Mouse (Mus musculus): ENCODE measurements around the gene A630023A22Rik. TPM values are rescaled to one million over a fixed set of nuclear protein-coding genes. Genes with fewer than 3 reads are reported as not detected.

The A630023A22Rik gene
- polyA plus RNA-seq, 1 experiment from 2014 or later: not detected

- Histone ChIP-seq H3K4me3 (ENCODE audit: low read depth, low read length) (no peak overlapping the region), H3K27me3 (ENCODE audit: control insufficient read depth, insufficient read depth, low read length) (no peaks in the 10 kb centered on the region), H3K4me2 (no peak overlapping the region), H3K4me1 (ENCODE audit: control insufficient read depth, insufficient read depth, low read length) (no peaks in the 10 kb centered on the region), H3K9me3 (replicated peaks; ENCODE audit: control insufficient read depth, low read length) (no peaks in the 10 kb centered on the region), H3K27ac (ENCODE audit: low read depth, low read length) (no peak overlapping the region), H3K36me3 (ENCODE audit: control insufficient read depth, insufficient read depth, low read length) (no peaks in the 10 kb centered on the region), H3K9ac (ENCODE audit: low read depth, low read length) (no peak overlapping the region)
- ATAC-seq (replicated peaks; ENCODE audit: insufficient number of reproducible peaks, low FRiP score, low TSS enrichment): no peak
- WGBS (ENCODE audit: insufficient replicate concordance): 77% methylated on average over 3 of the region's 3 CpGs
Observed at GRCm38 (mm10) chr14:34120923-34121351, 18.4 kb upstream of the A630023A22Rik start.

- Histone ChIP-seq H3K27ac (ENCODE audit: low read depth, low read length) (no peak overlapping the region), H3K4me2 (no peak overlapping the region), H3K27me3 (ENCODE audit: control insufficient read depth, insufficient read depth, low read length) (no peaks in the 10 kb centered on the region), H3K9me3 (replicated peaks; ENCODE audit: control insufficient read depth, low read length) (no peaks in the 10 kb centered on the region), H3K36me3 (ENCODE audit: control insufficient read depth, insufficient read depth, low read length) (no peaks in the 10 kb centered on the region), H3K4me1 (ENCODE audit: control insufficient read depth, insufficient read depth, low read length) (no peaks in the 10 kb centered on the region), H3K4me3 (ENCODE audit: low read depth, low read length) (no peak overlapping the region), H3K9ac (ENCODE audit: low read depth, low read length) (no peak overlapping the region)
- WGBS (ENCODE audit: insufficient replicate concordance): 65% methylated on average over 12 of the region's 12 CpGs
- no peak for ATAC-seq (replicated peaks; ENCODE audit: insufficient number of reproducible peaks, low FRiP score, low TSS enrichment)
Observed at GRCm38 (mm10) chr14:34120016-34120910, 17.7 kb upstream of the A630023A22Rik start.

- Histone ChIP-seq H3K9ac (ENCODE audit: low read depth, low read length) (no peak overlapping the region), H3K4me2 (no peak overlapping the region), H3K4me3 (ENCODE audit: low read depth, low read length) (no peak overlapping the region), H3K27ac (ENCODE audit: low read depth, low read length) (no peak overlapping the region), H3K36me3 (ENCODE audit: control insufficient read depth, insufficient read depth, low read length) (no peaks in the 10 kb centered on the region), H3K27me3 (ENCODE audit: control insufficient read depth, insufficient read depth, low read length) (no peaks in the 10 kb centered on the region), H3K4me1 (ENCODE audit: control insufficient read depth, insufficient read depth, low read length) (no peaks in the 10 kb centered on the region), H3K9me3 (replicated peaks; ENCODE audit: control insufficient read depth, low read length) (no peaks in the 10 kb centered on the region)
- WGBS (ENCODE audit: insufficient replicate concordance): 77% methylated on average over 7 of the region's 7 CpGs
- ATAC-seq (replicated peaks; ENCODE audit: insufficient number of reproducible peaks, low FRiP score, low TSS enrichment): no peak
Observed at GRCm38 (mm10) chr14:34119046-34119723, 16.6 kb upstream of the A630023A22Rik start.

- Histone ChIP-seq H3K9ac (ENCODE audit: low read depth, low read length) (no peak overlapping the region), H3K9me3 (replicated peaks; ENCODE audit: control insufficient read depth, low read length) (no peaks in the 10 kb centered on the region), H3K36me3 (ENCODE audit: control insufficient read depth, insufficient read depth, low read length) (no peaks in the 10 kb centered on the region), H3K27ac (ENCODE audit: low read depth, low read length) (no peak overlapping the region), H3K4me1 (ENCODE audit: control insufficient read depth, insufficient read depth, low read length) (no peaks in the 10 kb centered on the region), H3K27me3 (ENCODE audit: control insufficient read depth, insufficient read depth, low read length) (no peaks in the 10 kb centered on the region), H3K4me3 (ENCODE audit: low read depth, low read length) (no peak overlapping the region), H3K4me2 (no peak overlapping the region)
- WGBS (ENCODE audit: insufficient replicate concordance): 76% methylated on average over 4 of the region's 4 CpGs
- ATAC-seq (replicated peaks; ENCODE audit: insufficient number of reproducible peaks, low FRiP score, low TSS enrichment): no peak
Observed at GRCm38 (mm10) chr14:34114311-34114710, 11.8 kb upstream of the A630023A22Rik start.

GRCm38 (mm10) chr14:34107594-34107993, 5.0 kb upstream of the A630023A22Rik start:
- no peak overlapping the region for H3K27ac ChIP-seq (ENCODE audit: low read depth, low read length)
- H3K27me3 ChIP-seq (ENCODE audit: control insufficient read depth, insufficient read depth, low read length): no peaks in the 10 kb centered on the region
- peaks cover 3% of the 10 kb centered on the region; the same call in 1 of the 2 replicates for H3K4me1 ChIP-seq (ENCODE audit: control insufficient read depth, insufficient read depth, low read length)
- WGBS (ENCODE audit: insufficient replicate concordance): 76% methylated on average over 4 of the region's 4 CpGs
- no peak overlapping the region for H3K4me2 ChIP-seq
- H3K4me3 ChIP-seq (ENCODE audit: low read depth, low read length): no peak overlapping the region
- no peak for ATAC-seq (replicated peaks; ENCODE audit: insufficient number of reproducible peaks, low FRiP score, low TSS enrichment)
- H3K9me3 ChIP-seq (replicated peaks; ENCODE audit: control insufficient read depth, low read length): no peaks in the 10 kb centered on the region
- H3K36me3 ChIP-seq (ENCODE audit: control insufficient read depth, insufficient read depth, low read length): no peaks in the 10 kb centered on the region
- H3K9ac ChIP-seq (ENCODE audit: low read depth, low read length): no peak overlapping the region

GRCm38 (mm10) chr14:34106389-34107062, 4.0 kb upstream of the A630023A22Rik start:
- WGBS (ENCODE audit: insufficient replicate concordance): 50% methylated on average over 12 of the region's 12 CpGs
- no peak overlapping the region for H3K9ac ChIP-seq (ENCODE audit: low read depth, low read length)
- no peaks in the 10 kb centered on the region for H3K27me3 ChIP-seq (ENCODE audit: control insufficient read depth, insufficient read depth, low read length)
- no peaks in the 10 kb centered on the region for H3K9me3 ChIP-seq (replicated peaks; ENCODE audit: control insufficient read depth, low read length)
- no peak for ATAC-seq (replicated peaks; ENCODE audit: insufficient number of reproducible peaks, low FRiP score, low TSS enrichment)
- H3K27ac ChIP-seq (ENCODE audit: low read depth, low read length): no peak overlapping the region
- H3K36me3 ChIP-seq (ENCODE audit: control insufficient read depth, insufficient read depth, low read length): no peaks in the 10 kb centered on the region
- peaks cover 3% of the 10 kb centered on the region; the same call in 1 of the 2 replicates for H3K4me1 ChIP-seq (ENCODE audit: control insufficient read depth, insufficient read depth, low read length)
- H3K4me2 ChIP-seq: no peak overlapping the region
- H3K4me3 ChIP-seq (ENCODE audit: low read depth, low read length): no peak overlapping the region

GRCm38 (mm10) chr14:34104892-34105291, 2.3 kb upstream of the A630023A22Rik start:
- 21% methylated on average over 8 of the region's 8 CpGs for WGBS (ENCODE audit: insufficient replicate concordance)
- H3K9me3 ChIP-seq (replicated peaks; ENCODE audit: control insufficient read depth, low read length): no peaks in the 10 kb centered on the region
- ATAC-seq (replicated peaks; ENCODE audit: insufficient number of reproducible peaks, low FRiP score, low TSS enrichment): no peak

GRCm38 (mm10) chr14:34103855-34104254, 1.3 kb upstream of the A630023A22Rik start:
- H3K27ac ChIP-seq (ENCODE audit: low read depth, low read length): no peak overlapping the region
- H3K4me2 ChIP-seq: no peak overlapping the region
- H3K36me3 ChIP-seq (ENCODE audit: control insufficient read depth, insufficient read depth, low read length): no peaks in the 10 kb centered on the region
- ATAC-seq (replicated peaks; ENCODE audit: insufficient number of reproducible peaks, low FRiP score, low TSS enrichment): no peak
- H3K9me3 ChIP-seq (replicated peaks; ENCODE audit: control insufficient read depth, low read length): no peaks in the 10 kb centered on the region
- H3K4me3 ChIP-seq (ENCODE audit: low read depth, low read length): no peak overlapping the region
- 35% methylated on average over 3 of the region's 3 CpGs for WGBS (ENCODE audit: insufficient replicate concordance)
- H3K9ac ChIP-seq (ENCODE audit: low read depth, low read length): no peak overlapping the region
- H3K4me1 ChIP-seq (ENCODE audit: control insufficient read depth, insufficient read depth, low read length): peaks cover 3% of the 10 kb centered on the region; the same call in 1 of the 2 replicates
- no peaks in the 10 kb centered on the region for H3K27me3 ChIP-seq (ENCODE audit: control insufficient read depth, insufficient read depth, low read length)

More at GRCm38 (mm10) chr14:34104892-34105291, 2.3 kb upstream of the A630023A22Rik start:
- Histone ChIP-seq H3K27me3 (ENCODE audit: control insufficient read depth, insufficient read depth, low read length) (no peaks in the 10 kb centered on the region), H3K9ac (ENCODE audit: low read depth, low read length) (no peak overlapping the region), H3K4me1 (ENCODE audit: control insufficient read depth, insufficient read depth, low read length) (peaks cover 3% of the 10 kb centered on the region; the same call in 1 of the 2 replicates), H3K27ac (ENCODE audit: low read depth, low read length) (no peak overlapping the region), H3K36me3 (ENCODE audit: control insufficient read depth, insufficient read depth, low read length) (no peaks in the 10 kb centered on the region), H3K4me2 (no peak overlapping the region), H3K4me3 (ENCODE audit: low read depth, low read length) (no peak overlapping the region)
